Mouse (Mus musculus) cerebellum, postnatal 14 days (tissue): ENCODE measurements at regions not wholly inside any gene's neighbourhood (a gene's known extent, or its start where the extent isn't known, plus 50 kb on each side); places are given as distances from the start of the nearest gene placed in this dataset.

Experiments used
- DNase-seq, 2 experiments: peaks; one replicate each; pipeline ENCODE4 v3.0.0; 2021; ENCODE audit warnings: mixed read lengths in 2 of 2

DNA sequence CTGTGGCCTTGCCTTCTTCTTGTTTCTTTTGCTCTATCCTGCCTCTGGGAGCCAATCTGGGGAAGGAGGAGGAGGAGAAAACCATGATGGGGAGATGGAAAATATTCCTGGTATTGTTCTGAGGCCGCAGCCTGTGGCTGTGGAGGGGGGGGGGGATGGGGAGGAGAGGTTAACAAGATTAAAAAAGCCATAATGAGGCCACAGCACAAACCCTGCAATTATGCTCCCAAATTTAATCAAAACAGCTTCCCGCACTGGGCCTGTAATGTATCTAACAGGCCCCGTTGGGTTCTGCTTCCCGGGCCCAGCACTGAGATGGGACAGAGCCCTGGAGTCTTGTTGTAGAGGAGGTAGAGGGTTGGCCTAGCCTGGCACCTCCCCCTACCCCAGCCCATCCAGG lies 74.8 kb upstream of the Tle3 start:
- DNase-seq: no peak

DNA sequence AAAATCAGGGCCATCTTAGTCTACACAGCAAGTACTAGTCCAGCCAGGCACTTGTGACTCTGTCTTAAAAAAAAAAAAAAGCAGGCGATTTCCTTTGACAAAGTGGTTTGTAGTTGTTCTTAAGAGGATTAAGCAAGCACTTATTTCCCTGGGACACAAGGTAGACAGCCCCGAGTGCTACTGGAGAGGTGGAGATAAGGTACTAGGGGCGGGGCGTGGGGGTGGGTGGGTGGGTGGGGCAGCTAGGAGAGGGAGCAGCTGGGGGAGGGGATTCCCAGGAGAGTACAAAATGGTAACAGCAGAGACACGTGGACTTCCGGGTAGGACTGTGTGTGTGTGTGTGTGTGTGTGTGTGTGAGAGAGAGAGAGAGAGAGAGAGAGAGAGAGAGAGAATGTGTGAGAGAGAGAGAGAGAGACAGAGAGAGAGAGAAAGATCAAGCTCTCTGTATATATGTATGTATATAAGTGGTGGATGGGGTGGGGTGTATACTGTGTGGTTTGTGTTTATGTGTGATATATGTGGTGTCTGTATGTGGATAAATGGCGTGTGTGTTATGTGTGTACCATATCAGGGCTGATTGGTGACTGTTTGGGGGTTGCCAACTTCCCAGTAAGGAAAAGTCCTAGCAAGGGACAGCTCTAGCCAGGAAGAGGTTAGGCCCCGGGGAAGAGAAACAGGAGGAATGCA lies 72.1 kb upstream of the Tle3 start:
- no peak for DNase-seq

DNA sequence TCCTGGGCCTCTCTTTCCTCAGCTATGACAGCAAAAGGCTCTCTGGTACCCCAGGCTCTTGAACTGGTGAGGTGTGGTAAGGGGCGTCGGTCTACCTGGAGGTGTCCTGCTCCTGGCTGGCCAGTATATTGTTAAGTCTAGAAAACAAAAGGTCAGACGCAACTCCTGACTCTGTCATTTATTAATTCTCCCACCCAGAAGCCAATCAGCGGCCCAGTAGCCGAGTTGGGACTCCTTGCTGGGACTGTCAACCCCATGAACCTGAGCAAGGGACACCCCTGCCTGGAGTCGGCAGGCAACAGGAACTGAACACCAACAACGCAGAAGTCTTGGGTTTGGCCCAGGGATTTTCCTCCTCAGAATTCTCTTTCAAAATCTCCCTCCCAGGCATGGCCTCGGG lies 71.1 kb upstream of the Tle3 start:
- DNase-seq: no peak

DNA sequence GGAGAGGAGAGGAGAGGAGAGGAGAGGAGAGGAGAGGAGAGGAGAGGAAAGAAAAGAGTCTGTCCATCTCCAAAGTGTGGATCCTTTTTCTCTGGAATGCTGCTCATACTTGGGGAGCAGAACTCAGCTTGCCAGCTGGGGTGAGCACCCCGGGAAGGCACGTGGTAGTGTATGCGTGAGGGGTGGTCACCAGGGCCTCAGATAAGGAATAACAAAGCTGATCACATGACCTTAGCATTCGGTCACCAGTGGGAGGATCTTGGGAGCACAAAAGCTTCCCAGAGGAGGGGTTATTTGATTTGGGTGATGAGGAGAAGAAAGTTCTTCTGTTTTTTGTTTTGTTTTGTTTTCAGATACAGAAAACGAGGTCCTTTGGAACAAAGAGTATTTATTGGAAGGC lies 69.4 kb upstream of the Tle3 start:
- DNase-seq: no peak

DNA sequence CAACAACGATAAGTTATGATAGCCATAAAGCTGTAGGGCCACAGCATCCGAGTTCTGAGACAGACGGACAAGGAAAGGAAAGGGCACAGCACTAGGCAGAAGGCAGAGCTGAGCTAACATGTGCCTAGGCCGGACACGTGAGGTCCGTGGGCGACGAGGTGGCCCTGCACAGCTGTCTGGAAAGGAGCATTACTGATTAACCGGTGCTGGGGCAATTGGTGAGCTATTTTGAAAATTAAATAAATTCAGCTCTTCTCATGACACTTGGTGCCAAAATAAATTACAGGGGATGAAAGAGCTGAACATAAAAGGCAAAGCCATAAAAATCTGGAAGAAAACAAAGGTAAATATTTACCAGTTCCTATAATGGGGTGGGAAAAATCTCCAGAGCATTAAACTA lies 65.9 kb upstream of the Tle3 start:
- no peak for DNase-seq

DNA sequence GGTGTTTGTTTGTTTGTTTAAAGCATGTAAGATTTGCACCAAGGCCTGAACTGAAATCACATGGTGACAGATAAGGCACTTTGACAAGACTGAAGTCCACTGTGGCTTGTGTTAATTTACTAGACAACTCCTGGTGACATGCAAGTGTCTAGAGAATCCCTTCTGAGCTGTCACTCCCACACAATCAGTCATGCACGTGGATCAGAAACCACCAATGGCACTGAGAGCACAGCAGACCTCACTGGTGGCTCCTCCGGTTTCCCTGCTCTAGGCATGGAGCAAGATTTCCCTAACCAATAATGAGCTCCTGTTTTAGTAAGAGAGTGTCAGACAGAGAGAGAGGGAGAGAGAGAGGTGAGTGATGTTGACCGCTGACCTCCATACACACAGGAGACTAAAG lies 63.1 kb upstream of the Tle3 start:
- no peak for DNase-seq

DNA sequence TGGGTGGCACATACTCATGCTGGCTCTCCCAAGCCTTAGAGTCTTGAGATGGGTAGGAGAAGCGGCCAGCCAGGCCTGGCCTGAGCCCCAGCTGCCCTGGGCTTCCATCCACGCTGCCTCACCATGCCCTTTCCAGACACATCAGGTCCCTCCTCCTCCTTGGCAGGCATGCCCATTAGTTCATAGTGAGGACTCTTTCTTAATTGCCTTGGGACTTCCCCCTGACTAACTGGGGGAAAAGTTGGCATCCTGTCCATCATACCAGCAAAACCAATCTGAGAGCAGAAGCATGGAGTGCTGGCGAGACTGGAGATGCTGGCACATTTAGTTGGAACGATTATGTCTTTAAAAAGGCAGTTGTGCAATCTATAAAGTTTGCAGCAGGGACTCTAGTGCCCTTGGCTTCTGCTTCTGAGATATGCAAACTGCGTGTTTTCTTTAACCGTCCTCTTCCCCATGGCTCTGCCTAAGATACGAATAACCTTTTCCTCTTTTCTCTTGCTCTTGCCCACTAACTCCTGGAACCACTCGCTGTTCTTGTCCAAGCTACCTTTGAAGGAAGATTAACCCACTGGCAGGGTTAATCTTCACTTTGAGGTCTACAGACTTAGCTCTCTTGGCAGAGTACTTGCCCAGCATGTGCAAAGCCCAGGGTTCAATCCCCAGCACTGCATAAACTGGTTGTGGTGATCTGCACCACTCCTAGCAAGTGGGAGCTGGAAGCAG lies 62.2 kb upstream of the Tle3 start:
- peak in 1 of 2 experiments; percentile 56 for DNase-seq

DNA sequence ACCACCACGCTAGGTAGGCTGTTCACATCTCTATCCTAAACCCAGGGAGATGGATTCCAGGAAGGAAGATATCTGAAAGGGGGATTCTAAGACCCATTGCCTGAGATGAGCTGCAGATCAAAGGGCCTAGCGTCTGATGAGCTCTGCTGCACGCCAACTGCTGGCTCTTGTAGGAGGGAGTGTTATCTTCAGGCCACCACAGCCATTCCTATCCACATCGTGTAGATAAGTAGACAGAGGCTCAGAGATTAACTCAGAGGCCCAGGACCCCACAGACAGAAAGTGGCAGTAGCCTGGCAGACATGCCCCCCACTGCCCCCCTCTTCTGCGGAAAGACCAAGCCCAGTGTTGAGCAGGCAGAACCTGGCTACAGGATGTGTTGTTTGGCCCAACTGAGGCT lies 61.6 kb upstream of the Tle3 start:
- no peak for DNase-seq

DNA sequence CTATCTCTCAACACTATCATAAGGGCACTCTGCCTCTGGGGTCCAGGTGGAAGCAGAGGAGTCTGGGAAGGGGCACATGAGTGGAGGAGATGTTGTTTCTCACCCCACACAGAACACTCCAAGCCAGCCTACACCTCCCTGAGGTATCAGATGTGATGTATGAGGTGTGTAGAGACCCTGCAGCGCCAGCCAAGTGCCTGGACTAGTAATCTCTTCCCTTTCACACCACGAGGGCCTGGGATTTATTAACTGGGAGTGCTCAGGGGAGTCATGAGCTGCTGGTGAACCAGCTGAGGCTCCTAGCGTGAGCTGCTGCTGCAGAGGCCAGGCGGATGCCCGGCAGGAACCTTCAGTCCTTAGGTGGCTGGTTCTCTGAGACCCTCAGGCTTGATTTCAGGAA lies 60.6 kb upstream of the Tle3 start:
- DNase-seq: no peak

DNA sequence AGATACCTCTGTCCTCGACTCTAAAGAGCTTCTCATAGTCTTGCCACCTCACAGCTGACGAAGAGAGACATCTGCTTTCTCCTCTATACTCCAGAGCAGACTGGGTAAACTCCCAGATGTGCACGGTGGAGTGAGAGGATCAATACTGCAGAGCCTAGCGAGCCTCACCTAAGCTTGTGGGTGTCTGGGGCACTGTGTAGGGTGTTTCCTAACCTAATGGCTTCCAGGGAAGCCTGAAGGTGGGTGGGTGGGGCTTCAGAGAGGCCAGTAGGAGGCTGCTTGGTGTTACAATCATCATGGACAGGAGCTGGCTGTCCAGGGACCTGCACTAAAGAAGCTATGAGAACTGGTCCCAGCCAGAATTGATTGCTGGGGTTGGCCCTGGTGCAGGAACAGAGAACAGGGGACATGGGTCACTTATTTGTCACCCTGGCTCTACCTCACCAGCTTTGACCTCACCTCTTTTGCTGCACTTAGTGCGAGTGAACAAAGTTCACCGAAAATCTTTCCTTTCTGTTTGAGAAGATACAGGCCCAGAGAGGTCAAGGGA lies 57.5 kb upstream of the Tle3 start:
- DNase-seq: no peak

DNA sequence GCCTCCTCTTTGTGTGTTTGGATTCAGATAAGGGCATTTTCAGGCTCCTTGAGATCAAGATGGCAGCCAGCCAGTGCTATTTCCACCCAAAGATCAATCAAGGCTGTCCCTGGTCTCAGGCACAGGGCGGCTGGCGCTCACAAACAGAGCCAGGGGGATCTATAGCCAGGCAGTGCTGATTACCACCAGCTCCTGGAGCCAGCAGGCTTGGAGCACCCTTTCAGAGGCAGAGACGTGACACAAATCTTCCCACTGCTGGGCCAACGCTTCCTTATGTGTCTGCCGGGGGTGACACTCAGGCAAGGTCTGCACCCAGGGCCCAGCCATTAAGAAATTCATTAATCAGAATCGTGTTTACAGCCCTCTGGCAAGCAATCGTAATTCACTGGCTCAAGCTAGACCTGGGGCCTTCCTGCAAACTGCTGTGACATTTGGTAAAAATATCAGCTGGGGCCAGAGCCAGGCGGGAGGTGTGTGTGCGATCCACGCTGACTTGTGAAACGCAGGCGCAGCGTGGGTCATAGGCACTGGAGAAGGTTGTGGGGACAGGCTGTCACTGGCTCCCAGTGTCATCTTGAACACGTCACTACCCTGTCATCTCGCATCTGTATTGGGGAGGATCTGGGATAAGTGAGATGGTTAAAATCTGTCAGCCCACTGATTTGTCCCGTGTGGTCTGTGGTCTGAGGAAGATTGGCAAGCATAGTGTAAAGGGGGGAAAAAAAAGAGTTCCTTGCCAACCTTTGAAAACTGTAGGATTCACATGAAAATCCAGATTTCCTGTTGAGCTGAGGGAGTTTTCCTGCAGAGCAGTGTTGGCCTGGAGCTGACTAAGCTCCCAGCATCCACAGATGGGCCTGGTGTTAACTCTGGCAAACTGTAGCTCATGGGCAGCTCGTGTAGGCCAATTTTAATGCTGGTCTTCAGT lies 56.5 kb upstream of the Tle3 start:
- DNase-seq: peak; percentile 58 to 83

DNA sequence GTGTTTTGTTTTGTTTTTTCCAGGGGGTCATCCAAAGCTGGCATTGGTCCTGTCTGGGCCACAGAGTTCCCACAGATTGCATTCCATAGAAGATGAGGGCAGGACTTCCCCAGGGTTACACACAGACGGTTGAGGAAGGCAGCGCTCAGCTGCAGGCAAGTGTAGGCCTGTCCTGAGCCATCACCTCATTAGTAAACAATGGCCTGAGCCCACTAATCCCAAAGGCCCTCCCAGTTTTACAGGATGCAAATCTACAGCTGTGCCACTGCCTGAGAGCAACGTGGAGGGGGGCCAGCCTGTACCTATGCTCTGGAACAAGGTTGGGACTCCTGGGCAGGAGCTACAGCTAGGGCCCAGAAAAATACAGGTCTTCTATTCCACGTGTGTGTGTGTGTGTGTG lies 55.7 kb upstream of the Tle3 start:
- DNase-seq: no peak

DNA sequence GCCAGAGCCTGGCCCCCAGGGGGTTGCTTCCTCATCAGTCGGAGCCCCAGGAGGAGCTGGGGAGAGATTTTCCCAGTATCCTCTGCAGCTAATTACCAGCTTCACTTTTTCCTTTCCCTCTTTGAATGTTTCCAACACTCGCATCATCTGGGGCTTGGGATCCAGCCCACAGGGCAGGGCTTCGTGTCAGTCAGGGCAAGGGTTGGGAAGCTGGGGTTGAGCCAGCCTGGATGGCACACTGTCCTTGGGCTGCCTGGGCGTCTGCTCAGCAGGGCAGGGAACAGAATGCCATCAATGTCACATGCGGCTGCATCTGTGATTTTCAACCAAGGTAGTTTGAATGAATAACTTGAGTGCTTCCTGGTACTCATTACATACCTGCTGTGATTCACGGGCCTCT lies 52.4 kb upstream of the Tle3 start:
- peak; percentile 48 to 61 for DNase-seq

DNA sequence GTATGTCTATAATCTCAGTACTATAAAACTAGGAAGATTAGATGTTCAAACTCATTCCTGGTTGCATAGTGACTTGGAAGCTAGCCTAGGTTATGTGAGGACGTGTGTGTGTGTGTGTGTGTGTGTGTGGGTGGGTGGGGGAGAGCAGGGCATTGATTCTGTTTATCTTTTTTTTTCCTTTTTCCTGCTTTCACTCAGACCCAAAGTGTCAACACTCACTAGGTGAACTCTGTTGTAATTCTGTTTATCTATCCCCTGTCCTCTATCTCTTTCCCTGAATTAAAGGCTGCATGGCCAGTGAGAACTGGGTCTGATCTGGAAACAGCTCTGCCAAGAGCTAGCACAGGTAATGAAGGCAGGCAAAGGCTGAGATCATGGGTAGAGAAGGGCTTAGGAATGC lies 50.9 kb upstream of the Tle3 start:
- DNase-seq: no peak

DNA sequence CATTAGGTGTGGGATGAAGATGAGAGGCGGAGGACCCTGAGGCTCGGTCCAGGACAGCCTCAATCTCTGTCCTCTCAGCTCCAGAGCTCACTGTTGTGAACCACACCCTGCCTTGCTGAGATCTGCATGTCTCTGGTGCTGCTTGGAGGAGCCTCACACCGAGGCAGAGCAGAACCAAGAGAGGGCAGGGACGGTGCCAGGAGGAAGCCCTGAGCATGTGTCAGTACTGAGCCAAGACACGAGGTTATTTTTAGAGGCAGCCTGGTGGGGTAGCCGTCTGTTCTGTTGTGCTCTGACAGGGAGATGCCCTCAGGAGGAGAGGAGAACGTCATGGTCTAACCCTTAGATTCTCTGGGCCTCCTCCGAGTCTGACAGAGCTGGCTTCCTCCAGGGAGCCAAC lies 50.3 kb upstream of the Tle3 start:
- DNase-seq: peak; percentile 89 to 91

DNA sequence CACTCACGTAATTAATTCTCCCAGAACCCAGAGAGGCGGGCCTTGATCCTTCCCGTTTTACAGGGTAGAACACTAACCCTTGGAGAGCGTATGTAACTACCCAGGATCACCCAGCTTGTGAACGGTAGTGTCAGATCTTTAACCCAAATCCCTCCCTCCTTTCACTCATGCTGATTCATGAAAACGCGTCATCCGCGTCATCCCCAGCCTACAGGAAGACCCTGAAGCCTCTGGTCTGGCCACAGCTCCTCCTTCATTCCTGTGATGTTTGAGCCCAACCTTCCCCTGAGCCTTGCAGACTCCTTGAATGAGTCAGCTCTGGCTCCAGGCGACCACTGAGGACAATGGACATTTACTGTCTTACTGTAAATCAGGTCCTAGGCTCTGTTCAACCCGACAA lies 49.8 kb upstream of the Tle3 start:
- no peak for DNase-seq
